Mouse (Mus musculus) stomach, postnatal 0 days (tissue): ENCODE results near the gene Pgam1.

Experiments used
- CTCF ChIP-seq: IDR thresholded peaks from 2 replicates; pipeline ENCODE4 v1.5.1; 2016; ENCODE audit warnings: antibody characterized with exemption, low read depth, mild to moderate bottlenecking, moderate library complexity
- EP300 ChIP-seq: optimal IDR thresholded peaks from 2 replicates; pipeline ENCODE3; 2016; ENCODE audit warnings: antibody characterized with exemption

DNA sequence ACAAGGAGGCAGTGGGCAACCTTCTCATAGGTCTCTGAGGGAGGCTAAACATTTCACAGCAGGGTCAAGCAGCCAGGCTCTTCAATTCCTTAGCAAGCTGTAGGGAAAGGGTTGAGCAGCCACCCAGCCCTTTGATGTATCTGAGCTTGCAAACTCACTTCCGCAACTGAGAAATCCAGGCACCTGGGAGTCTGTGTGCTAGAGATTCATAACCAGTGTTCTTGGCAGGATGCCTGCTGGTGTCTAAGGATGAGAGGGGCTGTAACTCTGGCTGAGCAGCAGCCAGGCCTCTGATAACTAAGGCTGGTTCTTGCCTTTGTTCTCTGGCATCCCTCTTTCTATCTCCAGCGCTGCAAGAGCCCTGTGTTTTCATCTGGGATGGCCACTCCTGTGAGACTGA lies 10.0 kb upstream of the Pgam1 start:
- no peak for TF ChIP-seq CTCF
- no peak for TF ChIP-seq EP300
